Mouse (Mus musculus) embryonic facial prominence, embryonic 11.5 days (tissue): ENCODE measurements at regions not wholly inside any gene's neighbourhood (a gene's known extent, or its start where the extent isn't known, plus 50 kb on each side); places are given as distances from the start of the nearest gene placed in this dataset.

Source experiments
- ATAC-seq: fragments of 200-750 bp; cut with Nextera tagmentation; replicated peaks from 2 replicates; pipeline ENCODE4 v1.8.0; 2017; ENCODE audit warnings: low read depth; ENCODE audit not compliant: insufficient number of reproducible peaks, low FRiP score, low TSS enrichment
- DNase-seq: peaks from one replicate; pipeline ENCODE4 v3.0.0-alpha.2; 2015; ENCODE audit warnings: low spot score
- H3K27ac ChIP-seq: fragments of 300-500 bp; sonication (generic); replicated peaks from 2 replicates; pipeline ENCODE4 v1.5.1; 2014; ENCODE audit warnings: mild to moderate bottlenecking, low read depth, low read length, control low read depth
- H3K27me3 ChIP-seq: fragments of 300-500 bp; sonication (generic); 2 replicates; pipeline ENCODE4 v1.6.1; 2014; ENCODE audit warnings: mild to moderate bottlenecking, low read length, moderate library complexity, mixed read lengths; ENCODE audit not compliant: control insufficient read depth, insufficient read depth
- H3K36me3 ChIP-seq: fragments of 300-500 bp; sonication (generic); replicated peaks from 2 replicates; pipeline ENCODE4 v1.6.1; 2014; ENCODE audit warnings: low read depth, mild to moderate bottlenecking, low read length, moderate library complexity, mixed read lengths; ENCODE audit not compliant: control insufficient read depth, insufficient read depth
- H3K4me1 ChIP-seq: fragments of 300-500 bp; sonication (generic); 2 replicates; pipeline ENCODE4 v1.6.1; 2014; ENCODE audit warnings: low read length, mixed read lengths; ENCODE audit not compliant: control insufficient read depth, insufficient read depth
- H3K4me2 ChIP-seq: fragments of 300-500 bp; sonication (generic); 2 replicates; pipeline ENCODE4 v1.6.1; 2014; ENCODE audit warnings: low read depth, mild to moderate bottlenecking, control low read depth, low read length, moderate library complexity
- H3K4me3 ChIP-seq: fragments of 300-500 bp; sonication (generic); 2 replicates; pipeline ENCODE4 v1.5.1; 2014; ENCODE audit warnings: low read depth, low read length, control low read depth
- H3K9ac ChIP-seq: fragments of 300-500 bp; sonication (generic); replicated peaks from 2 replicates; pipeline ENCODE4 v1.6.1; 2014; ENCODE audit warnings: mild to moderate bottlenecking, control low read depth, low read length
- H3K9me3 ChIP-seq: fragments of 300-500 bp; sonication (generic); replicated peaks from 2 replicates; pipeline ENCODE4 v1.6.1; 2016; ENCODE audit warnings: mild to moderate bottlenecking, low read length, inconsistent platforms, mixed read lengths; ENCODE audit not compliant: control insufficient read depth
- WGBS: fragments of 180-500 bp; shearing (Covaris S2); extraction: QIAGEN DNeasy Blood & Tissue Kit; methylation state at CpG from one replicate; pipeline ENCODE4 v1.1.7; 2014; 5-methylcytosine and 5-hydroxymethylcytosine counted together

- Histone ChIP-seq H3K27ac (no peak overlapping the region), H3K27me3 (no peaks in the 10 kb centered on the region), H3K4me2 (no peak overlapping the region), H3K4me3 (no peak overlapping the region), H3K9me3 (no peaks in the 10 kb centered on the region), H3K9ac (no peak overlapping the region), H3K4me1 (no peaks in the 10 kb centered on the region), H3K36me3 (no peaks in the 10 kb centered on the region)
- WGBS, result 83% methylated on average over 1 of the region's 1 CpGs
- DNase-seq (no peak), ATAC-seq (no peak)
Observed at GRCm38 (mm10) chr1:149712330-149712729, 248.8 kb downstream of the Pla2g4a start.

- no peak overlapping the region for H3K9ac ChIP-seq
- 88% methylated on average over 1 of the region's 1 CpGs for WGBS
- H3K27ac ChIP-seq, result no peak overlapping the region
- H3K36me3 ChIP-seq, result no peaks in the 10 kb centered on the region
- H3K4me3 ChIP-seq, result no peak overlapping the region
- no peaks in the 10 kb centered on the region for H3K9me3 ChIP-seq
- no peak for ATAC-seq
- DNase-seq, result no peak
- no peaks in the 10 kb centered on the region for H3K4me1 ChIP-seq
- H3K27me3 ChIP-seq, result no peaks in the 10 kb centered on the region
- no peak overlapping the region for H3K4me2 ChIP-seq
Observed at GRCm38 (mm10) chr1:149705223-149705622, 255.9 kb downstream of the Pla2g4a start.

GRCm38 (mm10) chr1:149699411-149699810, 261.7 kb downstream of the Pla2g4a start:
- no peaks in the 10 kb centered on the region for H3K9me3 ChIP-seq
- no peak overlapping the region for H3K4me3 ChIP-seq
- DNase-seq (no peak), ATAC-seq (no peak)
- no peaks in the 10 kb centered on the region for H3K4me1 ChIP-seq
- H3K27ac ChIP-seq, result no peak overlapping the region
- H3K9ac ChIP-seq, result no peak overlapping the region
- no peak overlapping the region for H3K4me2 ChIP-seq
- no peaks in the 10 kb centered on the region for H3K36me3 ChIP-seq
- H3K27me3 ChIP-seq, result no peaks in the 10 kb centered on the region
- WGBS, result 83% methylated on average over 4 of the region's 4 CpGs

- no peak overlapping the region for H3K9ac ChIP-seq
- no peak for DNase-seq
- no peaks in the 10 kb centered on the region for H3K9me3 ChIP-seq
- no peaks in the 10 kb centered on the region for H3K36me3 ChIP-seq
- no peaks in the 10 kb centered on the region for H3K4me1 ChIP-seq
- no peaks in the 10 kb centered on the region for H3K27me3 ChIP-seq
- 68% methylated on average over 1 of the region's 1 CpGs for WGBS
- no peak for ATAC-seq
- H3K4me3 ChIP-seq, result no peak overlapping the region
- H3K4me2 ChIP-seq, result no peak overlapping the region
- no peak overlapping the region for H3K27ac ChIP-seq
Observed at GRCm38 (mm10) chr1:149674166-149674565, 286.9 kb downstream of the Pla2g4a start.

- no peak overlapping the region for H3K4me2 ChIP-seq
- H3K27ac ChIP-seq, result no peak overlapping the region
- no peak for DNase-seq
- ATAC-seq, result no peak
- WGBS, result 88% methylated on average over 4 of the region's 4 CpGs
- no peaks in the 10 kb centered on the region for H3K4me1 ChIP-seq
- no peak overlapping the region for H3K9ac ChIP-seq
- no peaks in the 10 kb centered on the region for H3K9me3 ChIP-seq
- no peak overlapping the region for H3K4me3 ChIP-seq
- no peaks in the 10 kb centered on the region for H3K27me3 ChIP-seq
- H3K36me3 ChIP-seq, result no peaks in the 10 kb centered on the region
Observed at GRCm38 (mm10) chr1:149672571-149672970, 288.5 kb downstream of the Pla2g4a start.

GRCm38 (mm10) chr1:149672117-149672516, 289.0 kb downstream of the Pla2g4a start:
- no peak overlapping the region for H3K4me2 ChIP-seq
- no peak overlapping the region for H3K4me3 ChIP-seq
- 91% methylated on average over 2 of the region's 2 CpGs for WGBS
- H3K9me3 ChIP-seq, result no peaks in the 10 kb centered on the region
- H3K27me3 ChIP-seq, result no peaks in the 10 kb centered on the region
- ATAC-seq (no peak), DNase-seq (no peak)
- no peak overlapping the region for H3K27ac ChIP-seq
- no peaks in the 10 kb centered on the region for H3K36me3 ChIP-seq
- H3K4me1 ChIP-seq, result no peaks in the 10 kb centered on the region
- H3K9ac ChIP-seq, result no peak overlapping the region

- H3K4me1 ChIP-seq, result no peaks in the 10 kb centered on the region
- H3K4me3 ChIP-seq, result no peak overlapping the region
- H3K9me3 ChIP-seq, result no peaks in the 10 kb centered on the region
- no peaks in the 10 kb centered on the region for H3K27me3 ChIP-seq
- WGBS, result 70% methylated on average over 3 of the region's 3 CpGs
- no peak for ATAC-seq
- no peaks in the 10 kb centered on the region for H3K36me3 ChIP-seq
- no peak for DNase-seq
- no peak overlapping the region for H3K27ac ChIP-seq
- H3K4me2 ChIP-seq, result no peak overlapping the region
- no peak overlapping the region for H3K9ac ChIP-seq
Observed at GRCm38 (mm10) chr1:149671091-149671490, 290.0 kb downstream of the Pla2g4a start.
